Mouse (Mus musculus): ENCODE measurements around the gene Cks2. TPM values are rescaled to one million over a fixed set of nuclear protein-coding genes. Genes with fewer than 3 reads are reported as not detected.

Gene Cks2
- total and polyA plus RNA-seq, 3 experiments = 243 to 846 (median 297) TPM

DNA sequence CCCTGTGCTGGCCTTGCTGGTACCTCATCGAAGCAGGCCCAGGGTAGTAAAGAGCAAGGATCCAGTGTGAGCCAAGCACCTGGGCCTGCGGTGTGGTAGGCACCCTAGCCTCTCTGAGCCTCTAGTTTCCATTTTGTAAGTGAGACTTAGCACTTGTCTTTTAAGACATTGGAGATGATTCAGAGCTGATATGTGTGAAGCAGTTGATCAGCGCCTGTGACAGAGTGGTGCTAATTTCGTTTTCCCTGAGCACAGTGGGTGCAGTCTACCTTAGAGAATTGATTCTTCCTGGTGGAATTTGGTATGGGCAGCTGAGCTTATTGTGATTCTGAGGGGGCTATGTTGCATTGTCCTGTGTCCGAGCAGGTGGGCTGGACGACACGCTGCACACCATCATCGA lies 36.6 kb downstream of the Cks2 start:
- DNase-seq (ENCODE audit: low read depth, low spot score) = no peak
- Histone ChIP-seq H3K27ac (ENCODE audit: control insufficient read depth, low read depth, low read length) (no peak overlapping the region), H3K4me1 (ENCODE audit: control insufficient read depth in 1 of 2, insufficient read depth in 2 of 2, low read length in 2 of 2) (peaks cover 20 to 40% of the 10 kb centered on the region in 2 experiments), H3K27me3 (ENCODE audit: control insufficient read depth in 1 of 2, insufficient read depth in 2 of 2, low read length in 2 of 2) (no peaks in the 10 kb centered on the region), H3K9me3 (replicated peaks; ENCODE audit: insufficient read depth, low read length) (no peaks in the 10 kb centered on the region), H3K79me2 (ENCODE audit: control insufficient read depth, insufficient read depth, low read length, poor library complexity) (no peaks in the 10 kb centered on the region), H3K36me3 (ENCODE audit: control insufficient read depth in 1 of 2, insufficient read depth in 2 of 2, low read length in 2 of 2) (peaks cover 21 to 38% of the 10 kb centered on the region in 2 experiments), H3K4me3 (ENCODE audit: control insufficient read depth in 1 of 2, insufficient read depth in 1 of 2, low read depth in 2 of 2, low read length in 2 of 2) (no peak overlapping the region), H3K9ac (ENCODE audit: control insufficient read depth, low read depth, low read length, poor library complexity, severe bottlenecking) (no peak overlapping the region)
- TF ChIP-seq MEF2A (IDR thresholded peaks at IDR 0.05; ENCODE audit: extremely low read depth, insufficient replicate concordance, low read depth, low read length, poor library complexity, severe bottlenecking) = no peak
- TF ChIP-seq GABPA (IDR thresholded peaks at IDR 0.05; ENCODE audit: low read depth, low read length) = no peak
- TF ChIP-seq UBTF (IDR thresholded peaks at IDR 0.05; ENCODE audit: borderline replicate concordance, insufficient read depth, low read depth, low read length) = no peak
- no peak for TF ChIP-seq RAD21 (IDR thresholded peaks at IDR 0.05; ENCODE audit: low read depth, low read length)
- TF ChIP-seq ELF1 (IDR thresholded peaks at IDR 0.05; ENCODE audit: low read depth, low read length) = no peak
- no peak for TF ChIP-seq ETS1 (IDR thresholded peaks at IDR 0.05; ENCODE audit: low read depth, low read length)
- TF ChIP-seq ZC3H11A (IDR thresholded peaks at IDR 0.05; ENCODE audit: low read depth, low read length) = no peak
- TF ChIP-seq E2F4 (IDR thresholded peaks at IDR 0.05; ENCODE audit: borderline replicate concordance, low read depth, low read length) = no peak
- TF ChIP-seq ZKSCAN1 (IDR thresholded peaks at IDR 0.05; ENCODE audit: low read depth, low read length) = no peak
- TF ChIP-seq CHD1 (IDR thresholded peaks at IDR 0.05; ENCODE audit: low read depth, low read length) = no peak
- TF ChIP-seq MAX (IDR thresholded peaks at IDR 0.05; ENCODE audit: low read length) = no peak

DNA sequence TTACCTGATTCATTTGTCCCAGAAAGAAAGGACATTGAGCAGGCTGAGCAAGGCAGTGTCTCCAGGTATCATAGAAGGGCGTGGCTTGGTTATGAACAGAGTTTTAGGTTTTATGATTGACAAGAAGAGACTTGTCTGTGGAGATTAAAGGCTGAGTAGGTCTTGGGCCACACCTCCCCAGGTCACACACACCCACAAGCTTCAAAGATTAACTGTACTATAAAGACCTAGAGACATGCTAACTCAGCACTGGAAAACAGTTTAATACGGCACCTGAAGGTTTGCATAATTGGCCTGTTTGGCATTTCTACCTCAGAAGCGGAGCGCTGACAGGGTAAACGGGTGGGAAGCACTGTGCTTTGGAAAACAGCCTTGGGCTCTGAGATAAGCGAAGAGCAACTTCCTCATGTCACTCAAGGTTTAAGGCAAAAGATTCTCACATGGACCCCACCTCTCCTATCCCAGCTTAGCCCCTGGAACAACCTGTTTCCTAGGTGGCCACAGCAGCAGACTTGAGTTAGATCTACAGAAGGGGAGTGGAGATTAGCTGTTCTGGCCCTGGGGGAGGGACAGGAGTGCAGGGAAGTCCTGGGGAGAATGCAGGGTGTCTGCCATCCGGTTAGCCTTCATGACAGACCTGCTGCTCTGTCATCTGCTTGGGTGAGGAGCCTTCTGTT lies 40.4 kb downstream of the Cks2 start:
- Histone ChIP-seq H3K4me3 (ENCODE audit: control insufficient read depth in 1 of 2, insufficient read depth in 1 of 2, low read depth in 2 of 2, low read length in 2 of 2) (no peak overlapping the region), H3K9me3 (replicated peaks; ENCODE audit: insufficient read depth, low read length) (no peaks in the 10 kb centered on the region), H3K9ac (ENCODE audit: control insufficient read depth, low read depth, low read length, poor library complexity, severe bottlenecking) (no peak overlapping the region), H3K36me3 (ENCODE audit: control insufficient read depth in 1 of 2, insufficient read depth in 2 of 2, low read length in 2 of 2) (peaks cover 8 to 43% of the 10 kb centered on the region in 2 experiments; a peak in 3 of 4 replicates), H3K27ac (ENCODE audit: control insufficient read depth, low read depth, low read length) (peak overlapping the region; percentile 62), H3K79me2 (ENCODE audit: control insufficient read depth, insufficient read depth, low read length, poor library complexity) (no peaks in the 10 kb centered on the region), H3K27me3 (ENCODE audit: control insufficient read depth in 1 of 2, insufficient read depth in 2 of 2, low read length in 2 of 2) (no peaks in the 10 kb centered on the region), H3K4me1 (ENCODE audit: control insufficient read depth in 1 of 2, insufficient read depth in 2 of 2, low read length in 2 of 2) (peaks cover 19 to 49% of the 10 kb centered on the region in 2 experiments)
- DNase-seq (ENCODE audit: low read depth, low spot score) = peak; percentile 86
- TF ChIP-seq TAL1 (IDR thresholded peaks at IDR 0.05; ENCODE audit: low read length) (peak; percentile 88), SIN3A (IDR thresholded peaks at IDR 0.05; ENCODE audit: low read length) (peak; percentile 44; the same call in 1 of the 2 replicates), SMC3 (IDR thresholded peaks at IDR 0.05; ENCODE audit: low read depth, low read length) (no peak), POLR2AphosphoS2 (IDR thresholded peaks at IDR 0.05; ENCODE audit: low read length) (no peak), JUND (IDR thresholded peaks at IDR 0.05; ENCODE audit: low read depth, low read length) (no peak), BHLHE40 (IDR thresholded peaks at IDR 0.05; ENCODE audit: borderline replicate concordance, low read depth, low read length) (peak; percentile 19; the same call in 1 of the 2 replicates), MEF2A (IDR thresholded peaks at IDR 0.05; ENCODE audit: extremely low read depth, insufficient replicate concordance, low read depth, low read length, poor library complexity, severe bottlenecking) (no peak), CHD2 (IDR thresholded peaks at IDR 0.05; ENCODE audit: low read length) (no peak), MAZ (IDR thresholded peaks at IDR 0.05; ENCODE audit: low read depth, low read length) (no peak), MAFK (IDR thresholded peaks at IDR 0.05; ENCODE audit: borderline replicate concordance, low read depth, low read length) (peak; percentile 60), E2F4 (IDR thresholded peaks at IDR 0.05; ENCODE audit: borderline replicate concordance, low read depth, low read length) (no peak), ETS1 (IDR thresholded peaks at IDR 0.05; ENCODE audit: low read depth, low read length) (peak; percentile 79), ELF1 (IDR thresholded peaks at IDR 0.05; ENCODE audit: low read depth, low read length) (0 out of 2 replicates have a peak, but pooled peaks have one; percentile 16), CTCF (IDR thresholded peaks at IDR 0.05 in 2 of 3, conservative IDR thresholded peaks at IDR 0.05 in 1 of 3; ENCODE audit: control insufficient read depth in 1 of 3, insufficient read depth in 1 of 3, low read depth in 2 of 3, low read length in 3 of 3, poor library complexity in 1 of 3, severe bottlenecking in 1 of 3) (no peak), TBP (IDR thresholded peaks at IDR 0.05; ENCODE audit: low read depth, low read length) (0 out of 2 replicates have a peak, but pooled peaks have one; percentile 32), POLR2A (IDR thresholded peaks at IDR 0.05; ENCODE audit: control insufficient read depth in 1 of 2, insufficient read depth in 1 of 2, low read depth in 1 of 2, low read length in 2 of 2, poor library complexity in 1 of 2) (no peak), RAD21 (IDR thresholded peaks at IDR 0.05; ENCODE audit: low read depth, low read length) (no peak), ZMIZ1 (IDR thresholded peaks at IDR 0.05; ENCODE audit: low read depth, low read length) (no peak), NELFE (IDR thresholded peaks at IDR 0.05; ENCODE audit: low read depth, low read length) (no peak), KAT2A (conservative IDR thresholded peaks at IDR 0.05; ENCODE audit: low read depth, low read length) (no peak), RCOR1 (IDR thresholded peaks at IDR 0.05; ENCODE audit: low read depth, low read length) (peak; percentile 71), HCFC1 (IDR thresholded peaks at IDR 0.05; ENCODE audit: low read depth, low read length) (no peak), USF2 (IDR thresholded peaks at IDR 0.05; ENCODE audit: borderline replicate concordance in 1 of 2, insufficient read depth in 1 of 2, low read depth in 1 of 2, low read length in 2 of 2) (no peak), USF1 (IDR thresholded peaks at IDR 0.05; ENCODE audit: low read depth, low read length) (0 out of 2 replicates have a peak, but pooled peaks have one; percentile 12)
